Mouse (Mus musculus) liver, embryonic 16.5 days (tissue): ENCODE measurements at regions not wholly inside any gene's neighbourhood (a gene's known extent, or its start where the extent isn't known, plus 50 kb on each side); places are given as distances from the start of the nearest gene placed in this dataset.
A peak's percentile ranks its signal among the peaks of the same experiment; 100 is the strongest.

Experiments
- ATAC-seq: fragments of 200-750 bp; cut with Nextera tagmentation; 2 replicates; pipeline ENCODE4 v1.8.0; 2017; ENCODE audit warnings: low read depth, mild to moderate bottlenecking, moderate number of reproducible peaks, moderate library complexity
- H3K27ac ChIP-seq: fragments of 300-500 bp; sonication (generic); 2 replicates; pipeline ENCODE4 v1.5.1; 2014; ENCODE audit warnings: mild to moderate bottlenecking, low read length
- H3K27me3 ChIP-seq: fragments of 300-500 bp; sonication (generic); 2 replicates; pipeline ENCODE4 v1.6.1; 2014; ENCODE audit warnings: low read depth, low read length, mixed read lengths; ENCODE audit not compliant: control insufficient read depth, insufficient read depth
- H3K36me3 ChIP-seq: fragments of 300-500 bp; sonication (generic); 2 replicates; pipeline ENCODE4 v1.6.1; 2014; ENCODE audit warnings: mild to moderate bottlenecking; ENCODE audit not compliant: control insufficient read depth, insufficient read depth
- H3K4me1 ChIP-seq: fragments of 300-500 bp; sonication (generic); 2 replicates; pipeline ENCODE4 v1.6.1; 2014; ENCODE audit warnings: low read depth, low read length, mixed read lengths; ENCODE audit not compliant: control insufficient read depth
- H3K4me2 ChIP-seq: fragments of 300-500 bp; sonication (generic); 2 replicates; pipeline ENCODE4 v1.6.1; 2014; ENCODE audit warnings: low read depth, low read length, mixed read lengths
- H3K4me3 ChIP-seq: fragments of 300-500 bp; sonication (generic); 2 replicates; pipeline ENCODE4 v1.5.1; 2014; ENCODE audit warnings: low read depth, mild to moderate bottlenecking, low read length
- H3K9ac ChIP-seq: fragments of 300-500 bp; sonication (generic); 2 replicates; pipeline ENCODE4 v1.6.1; 2014; ENCODE audit warnings: low read depth, low read length
- H3K9me3 ChIP-seq: fragments of 300-500 bp; sonication (generic); replicated peaks from 2 replicates; pipeline ENCODE4 v1.6.1; 2016; ENCODE audit warnings: low read length; ENCODE audit not compliant: control insufficient read depth
- WGBS: fragments of 180-500 bp; shearing (Covaris S2); extraction: QIAGEN DNeasy Blood & Tissue Kit; methylation state at CpG from one replicate; pipeline ENCODE4 v1.1.7; 2014; ENCODE audit not compliant: insufficient replicate concordance; 5-methylcytosine and 5-hydroxymethylcytosine counted together

DNA sequence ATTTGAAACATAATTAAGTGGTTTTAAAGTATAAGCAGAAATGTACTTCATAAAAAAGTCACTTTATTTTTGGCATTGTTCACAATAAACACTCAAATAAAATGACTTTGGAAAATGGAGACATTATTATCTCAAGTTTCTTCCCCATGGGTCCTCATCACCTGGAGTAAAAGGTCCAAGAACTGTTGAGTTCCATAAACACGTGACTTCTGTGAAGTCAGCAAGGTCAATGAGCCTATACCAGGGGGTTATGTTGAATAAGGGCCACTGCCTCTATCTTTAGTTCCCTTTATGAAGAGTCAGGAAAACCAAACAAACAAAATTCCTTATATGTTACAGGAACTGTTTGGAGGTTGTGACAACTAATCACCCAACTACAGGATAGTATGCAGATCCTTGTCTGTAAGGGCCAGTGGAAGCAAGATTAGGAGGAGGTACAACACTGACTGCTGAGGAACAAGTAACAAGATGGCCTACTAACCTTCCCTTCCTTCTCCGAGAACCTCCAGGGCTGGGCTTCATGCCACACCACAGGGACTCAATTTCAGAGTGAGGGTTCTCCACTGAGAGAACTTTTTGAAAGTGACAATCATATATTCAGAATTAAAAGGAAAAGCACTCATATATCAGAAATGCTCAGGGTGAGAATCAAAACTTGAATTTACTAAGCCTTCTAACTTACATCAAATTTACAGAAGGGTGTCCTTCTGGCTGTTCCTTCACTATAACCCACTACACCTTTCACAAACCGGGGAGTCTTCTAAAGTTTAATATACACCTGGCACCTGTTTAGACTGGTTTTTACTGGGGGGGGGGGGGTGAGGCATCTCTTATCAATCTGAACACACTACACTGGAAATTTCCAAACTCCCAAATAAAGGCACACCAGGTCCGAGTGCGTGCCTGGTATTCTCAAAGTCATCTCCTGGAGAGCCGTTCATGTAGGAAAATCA, 1860.5 kb upstream of the Lrrc6 start:
- no peak for ATAC-seq
- peaks cover 13% of the 10 kb centered on the region for H3K4me1 ChIP-seq
- H3K4me2 ChIP-seq = peak overlapping the region; percentile 86
- H3K9ac ChIP-seq = peak overlapping the region; percentile 87
- no peaks in the 10 kb centered on the region for H3K36me3 ChIP-seq
- H3K27me3 ChIP-seq = no peaks in the 10 kb centered on the region
- peak overlapping the region; percentile 90 for H3K4me3 ChIP-seq
- H3K27ac ChIP-seq = no peak overlapping the region; the same call in none of the 2 replicates
- H3K9me3 ChIP-seq = no peaks in the 10 kb centered on the region
- 24% methylated on average over 6 of the region's 6 CpGs for WGBS

GRCm38 (mm10) chr15:68359496-68359895, 1858.8 kb upstream of the Lrrc6 start:
- H3K4me2 ChIP-seq = no peak overlapping the region
- H3K9ac ChIP-seq = no peak overlapping the region
- H3K9me3 ChIP-seq = no peaks in the 10 kb centered on the region
- no peak for ATAC-seq
- no peaks in the 10 kb centered on the region for H3K27me3 ChIP-seq
- H3K27ac ChIP-seq = no peak overlapping the region
- no peaks in the 10 kb centered on the region for H3K36me3 ChIP-seq
- no peak overlapping the region for H3K4me3 ChIP-seq
- 63% methylated on average over 3 of the region's 3 CpGs for WGBS
- H3K4me1 ChIP-seq = peaks cover 13% of the 10 kb centered on the region

DNA sequence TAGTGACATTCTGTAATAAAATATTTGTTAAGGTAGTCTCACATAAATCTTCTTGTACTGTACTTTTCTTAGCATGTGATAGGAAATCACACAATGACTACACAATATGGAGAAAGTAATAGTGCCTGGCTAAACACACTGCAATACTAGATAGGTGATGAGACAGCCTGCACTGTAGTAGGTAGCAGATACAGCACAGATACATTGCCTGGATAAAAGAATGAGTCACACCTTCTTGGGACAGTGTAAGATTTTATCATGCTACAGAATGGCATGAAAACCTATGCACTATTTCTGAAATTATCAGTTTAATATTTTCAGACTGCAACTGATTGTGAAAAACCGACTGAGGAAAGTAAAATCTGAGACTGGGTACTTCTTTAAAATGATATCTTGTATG, 1855.2 kb upstream of the Lrrc6 start:
- Histone ChIP-seq H3K27me3 (no peaks in the 10 kb centered on the region), H3K9ac (no peak overlapping the region), H3K4me1 (peaks cover under 1% of the 10 kb centered on the region), H3K4me2 (no peak overlapping the region), H3K27ac (no peak overlapping the region), H3K36me3 (no peaks in the 10 kb centered on the region), H3K9me3 (no peaks in the 10 kb centered on the region), H3K4me3 (no peak overlapping the region)
- ATAC-seq = no peak
- WGBS = 38% methylated on average over 1 of the region's 1 CpGs

DNA sequence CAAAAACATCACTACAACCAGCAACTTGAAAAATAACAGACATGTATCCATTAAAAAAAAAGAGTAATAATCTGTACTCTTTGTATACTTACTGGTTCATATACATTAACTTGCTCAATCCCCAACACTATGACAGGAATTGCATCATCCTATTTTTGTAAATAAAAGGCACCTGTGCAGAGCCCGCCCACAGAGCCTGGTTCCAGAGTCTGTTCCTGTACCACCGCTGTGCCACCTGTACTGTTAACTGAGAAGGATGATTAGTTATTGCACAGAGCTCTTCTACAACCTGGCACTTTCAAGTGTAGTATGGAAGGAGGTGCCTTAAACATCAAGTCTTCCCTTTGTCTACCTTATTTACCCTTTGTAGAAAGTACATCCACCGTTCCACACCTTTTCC, 1843.9 kb upstream of the Lrrc6 start:
- Histone ChIP-seq H3K9ac (no peak overlapping the region), H3K36me3 (peaks cover 2% of the 10 kb centered on the region; the same call in 1 of the 2 replicates), H3K4me2 (no peak overlapping the region), H3K27ac (no peak overlapping the region), H3K27me3 (no peaks in the 10 kb centered on the region), H3K9me3 (no peaks in the 10 kb centered on the region), H3K4me1 (no peaks in the 10 kb centered on the region), H3K4me3 (no peak overlapping the region)
- 78% methylated on average over 3 of the region's 3 CpGs for WGBS
- ATAC-seq = peak; percentile 53; the same call in 1 of the 2 replicates

GRCm38 (mm10) chr15:68342542-68342941, 1841.8 kb upstream of the Lrrc6 start:
- Histone ChIP-seq H3K9me3 (no peaks in the 10 kb centered on the region), H3K9ac (no peak overlapping the region), H3K4me3 (no peak overlapping the region), H3K4me2 (no peak overlapping the region), H3K27me3 (no peaks in the 10 kb centered on the region), H3K4me1 (no peaks in the 10 kb centered on the region), H3K27ac (no peak overlapping the region), H3K36me3 (peaks cover 2% of the 10 kb centered on the region; the same call in 1 of the 2 replicates)
- WGBS = 82% methylated on average over 1 of the region's 1 CpGs
- ATAC-seq = no peak

DNA sequence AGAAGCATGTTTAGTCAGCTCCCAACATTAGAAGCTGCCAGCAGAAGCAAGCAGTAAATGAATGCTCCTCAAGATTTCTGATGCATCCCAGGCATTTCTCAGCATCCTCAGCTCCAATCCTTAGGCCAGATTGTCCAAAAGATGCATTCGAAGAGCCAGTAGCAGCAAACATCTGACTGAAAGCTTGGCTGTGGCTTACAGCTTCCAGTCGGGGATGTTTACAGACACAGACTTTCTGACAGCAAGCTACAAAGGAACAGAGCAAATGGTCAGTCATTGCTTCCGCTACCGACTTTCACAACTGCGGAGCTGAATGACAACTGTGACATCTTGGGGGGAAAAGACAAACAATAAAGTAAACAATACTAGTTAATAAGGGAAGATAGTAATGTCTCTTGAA, 1840.3 kb upstream of the Lrrc6 start:
- no peak for ATAC-seq
- no peak overlapping the region for H3K4me3 ChIP-seq
- H3K9ac ChIP-seq = no peak overlapping the region

GRCm38 (mm10) chr15:68337264-68337663, 1836.6 kb upstream of the Lrrc6 start:
- ATAC-seq = no peak
- WGBS = 79% methylated on average over 2 of the region's 2 CpGs
- Histone ChIP-seq H3K27ac (no peak overlapping the region), H3K36me3 (peaks cover 2% of the 10 kb centered on the region; the same call in 1 of the 2 replicates), H3K4me3 (no peak overlapping the region), H3K27me3 (no peaks in the 10 kb centered on the region), H3K4me1 (no peaks in the 10 kb centered on the region), H3K4me2 (no peak overlapping the region), H3K9me3 (no peaks in the 10 kb centered on the region), H3K9ac (no peak overlapping the region)

More for the DNA sequence above, 1840.3 kb upstream of the Lrrc6 start:
- H3K36me3 ChIP-seq = peaks cover 2% of the 10 kb centered on the region; the same call in 1 of the 2 replicates
- 67% methylated on average over 5 of the region's 5 CpGs for WGBS
- no peaks in the 10 kb centered on the region for H3K27me3 ChIP-seq
- no peaks in the 10 kb centered on the region for H3K4me1 ChIP-seq
- no peak overlapping the region for H3K27ac ChIP-seq
- no peaks in the 10 kb centered on the region for H3K9me3 ChIP-seq
- no peak overlapping the region for H3K4me2 ChIP-seq

DNA sequence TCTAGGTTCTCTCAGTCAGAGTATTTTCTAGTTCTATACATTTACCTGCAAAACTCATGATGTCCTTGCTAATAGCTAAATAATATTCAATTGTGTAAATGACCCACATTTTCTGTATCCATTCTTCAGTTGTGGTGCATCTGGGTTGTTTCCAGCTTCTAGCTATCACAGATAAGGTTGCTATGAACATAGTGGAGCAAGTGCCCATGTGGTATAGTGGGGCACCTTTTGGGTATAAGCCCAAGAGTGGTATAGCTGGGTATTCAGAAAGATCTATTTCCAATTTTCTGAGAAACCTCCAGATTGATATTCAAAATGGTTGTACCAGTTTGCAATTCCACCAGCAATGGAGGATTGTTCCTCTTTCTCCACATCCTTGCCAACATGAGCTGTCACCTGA, 1835.1 kb upstream of the Lrrc6 start:
- no peak overlapping the region for H3K4me3 ChIP-seq
- no peaks in the 10 kb centered on the region for H3K27me3 ChIP-seq
- H3K9ac ChIP-seq = no peak overlapping the region
- no peak overlapping the region for H3K27ac ChIP-seq
- no peak overlapping the region for H3K4me2 ChIP-seq
- no peaks in the 10 kb centered on the region for H3K4me1 ChIP-seq
- H3K9me3 ChIP-seq = no peaks in the 10 kb centered on the region
- peaks cover under 1% of the 10 kb centered on the region; the same call in 1 of the 2 replicates for H3K36me3 ChIP-seq
- no peak for ATAC-seq

GRCm38 (mm10) chr15:68316116-68316515, 1815.4 kb upstream of the Lrrc6 start:
- no peaks in the 10 kb centered on the region for H3K9me3 ChIP-seq
- 68% methylated on average over 1 of the region's 1 CpGs for WGBS
- H3K4me2 ChIP-seq = no peak overlapping the region
- no peak overlapping the region for H3K4me3 ChIP-seq
- H3K36me3 ChIP-seq = no peaks in the 10 kb centered on the region
- no peak overlapping the region for H3K27ac ChIP-seq
- no peak for ATAC-seq
- no peak overlapping the region for H3K9ac ChIP-seq
- no peaks in the 10 kb centered on the region for H3K4me1 ChIP-seq
- no peaks in the 10 kb centered on the region for H3K27me3 ChIP-seq
